Comparison of ENCODE assay signal across 10 mouse cellular contexts in the genomic region with DNA sequence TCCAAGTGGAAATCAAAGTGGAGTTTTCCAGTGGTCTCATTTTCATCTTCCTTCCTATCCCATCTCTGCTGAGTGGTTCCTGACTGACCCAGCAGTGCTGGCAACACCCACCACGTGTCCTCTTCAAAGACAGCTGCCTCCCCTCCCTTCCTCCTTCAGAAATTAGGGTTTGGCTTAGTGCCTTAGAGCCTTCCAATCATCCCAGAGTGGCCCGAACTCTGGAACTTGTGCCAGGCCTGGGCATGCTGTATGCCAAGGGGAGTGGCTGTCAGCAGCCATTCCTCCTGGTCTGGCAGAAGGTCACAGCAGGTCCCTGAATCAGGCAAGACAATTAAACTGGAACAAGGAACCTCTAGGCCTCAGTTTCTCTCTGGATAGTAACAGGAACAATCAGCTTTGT. TPM values are rescaled to one million over a fixed set of nuclear protein-coding genes. Genes with fewer than 3 reads are reported as not detected.
A peak's percentile ranks its signal among the peaks of the same experiment; 100 is the strongest.
DNase-seq lines count a peak whose midpoint lies in the region; ATAC-seq and TF ChIP-seq lines count a peak whose summit lies in the region.
"Had no signal": no experiment of that assay in that cellular context is flagged by ENCODE, and none has a peak within 500 bp of the region (broad histone marks: within the 10 kb centered on the region; RNA-seq: fewer than 3 reads in every experiment).

No protein-coding gene starts in this region.

- H3K36me3 ChIP-seq in kidney, adult 2 months (ENCODE audit: control insufficient read depth, insufficient read depth, low read length), result no peaks in the 10 kb centered on the region
- H3K36me3 ChIP-seq in kidney, embryonic 14.5 days (ENCODE audit: control insufficient read depth, insufficient read depth, low read length), result no peaks in the 10 kb centered on the region
- no peaks in the 10 kb centered on the region for H3K36me3 ChIP-seq in lung, embryonic 15.5 days
- H3K36me3 ChIP-seq: heart, embryonic 13.5 days had no signal

- no peak overlapping the region for H3K9ac ChIP-seq in kidney, embryonic 14.5 days (ENCODE audit: low read depth, low read length)
- H3K9ac ChIP-seq in lung, embryonic 15.5 days, result no peak overlapping the region
- H3K9ac ChIP-seq: heart, embryonic 13.5 days had no signal

- H3K4me3 ChIP-seq in kidney, adult 2 months (ENCODE audit: insufficient read depth, low read depth, low read length), result no peak overlapping the region
- H3K4me3 ChIP-seq in kidney, embryonic 14.5 days (ENCODE audit: low read length), result no peak overlapping the region
- no peak overlapping the region for H3K4me3 ChIP-seq in lung, embryonic 15.5 days
- no peak overlapping the region for H3K4me3 ChIP-seq in left cerebral cortex, adult 2 months
- H3K4me3 ChIP-seq: heart, embryonic 13.5 days; megakaryocyte, embryonic 14.5 days had no signal

- H3K27ac ChIP-seq in kidney, adult 2 months (ENCODE audit: insufficient read depth, low read depth, low read length), result peak overlapping the region; percentile 62; the same call in 1 of the 2 replicates
- H3K27ac ChIP-seq in kidney, embryonic 14.5 days (ENCODE audit: low read depth, low read length), result no peak overlapping the region
- peak overlapping the region; percentile 75; the same call in 1 of the 2 replicates for H3K27ac ChIP-seq in lung, embryonic 15.5 days
- no peak overlapping the region for H3K27ac ChIP-seq in left cerebral cortex, adult 2 months

- WGBS in kidney, adult 2 months, result 12% methylated on average over 2 of the region's 2 CpGs
- WGBS in kidney, embryonic 14.5 days, result 24% methylated on average over 2 of the region's 2 CpGs
- 5% methylated on average over 2 of the region's 2 CpGs for WGBS in lung, embryonic 15.5 days

- no peaks in the 10 kb centered on the region for H3K9me3 ChIP-seq in kidney, embryonic 14.5 days (ENCODE audit: control insufficient read depth, low read length)
- no peaks in the 10 kb centered on the region for H3K9me3 ChIP-seq in lung, embryonic 15.5 days
- H3K9me3 ChIP-seq: heart, embryonic 13.5 days had no signal

- peak; percentile 87 for DNase-seq in kidney, adult 2 months
- peak; percentile 68 for DNase-seq in brain, embryonic 14.5 days (ENCODE audit: low read depth)
- peak; percentile 84 to 92 for DNase-seq in cerebellum, postnatal 25 days
- no peak for DNase-seq in thymus, postnatal 0 days (ENCODE audit: low spot score)
- no peak for DNase-seq in thymus, postnatal 4 days
- no peak for DNase-seq in left cerebral cortex, adult 2 months (ENCODE audit: extremely low spot score in 1 of 2, low spot score in 2 of 2)

- H3K4me1 ChIP-seq in kidney, adult 2 months (ENCODE audit: control insufficient read depth, insufficient read depth, low read length), result no peaks in the 10 kb centered on the region
- H3K4me1 ChIP-seq in kidney, embryonic 14.5 days (ENCODE audit: control insufficient read depth, insufficient read depth, low read length), result 0 out of 2 replicates have a peak, but pooled peaks cover 5% of the 10 kb centered on the region
- H3K4me1 ChIP-seq in lung, embryonic 15.5 days, result peaks cover 21% of the 10 kb centered on the region

- H3K27me3 ChIP-seq in kidney, adult 2 months (replicated peaks; ENCODE audit: control insufficient read depth, insufficient read depth, low read length), result no peaks in the 10 kb centered on the region
- H3K27me3 ChIP-seq in kidney, embryonic 14.5 days (ENCODE audit: control insufficient read depth, insufficient read depth, low read length), result peaks cover 9% of the 10 kb centered on the region
- H3K27me3 ChIP-seq in lung, embryonic 15.5 days, result peaks cover 34% of the 10 kb centered on the region

- no peak for TF ChIP-seq CTCF in kidney, adult 2 months (conservative IDR thresholded peaks at IDR 0.05; ENCODE audit: insufficient read depth, insufficient read length, low read depth, low read length)
- TF ChIP-seq CTCF in brain, embryonic 14.5 days (IDR thresholded peaks at IDR 0.05; ENCODE audit: borderline replicate concordance, extremely low read depth, insufficient read depth, insufficient read length), result no peak
- no peak for TF ChIP-seq CTCF in left cerebral cortex, adult 2 months (IDR thresholded peaks at IDR 0.05)

- no peak for TF ChIP-seq POLR2A in kidney, adult 2 months (IDR thresholded peaks at IDR 0.05; ENCODE audit: low read depth, low read length)
- TF ChIP-seq POLR2A in brain, embryonic 14.5 days (IDR thresholded peaks at IDR 0.05; ENCODE audit: borderline replicate concordance, extremely low read depth, insufficient read depth, insufficient read length, poor library complexity, severe bottlenecking), result no peak

- no peak overlapping the region for H3K4me2 ChIP-seq in kidney, embryonic 14.5 days (replicated peaks; ENCODE audit: low read depth, low read length)
- no peak overlapping the region for H3K4me2 ChIP-seq in lung, embryonic 15.5 days
- H3K4me2 ChIP-seq: heart, embryonic 13.5 days had no signal

- no peak for ATAC-seq in kidney, embryonic 14.5 days (ENCODE audit: low FRiP score, low TSS enrichment)
- ATAC-seq in lung, embryonic 15.5 days (ENCODE audit: borderline replicate concordance, extremely low read depth, low FRiP score, low TSS enrichment), result no peak

- intact Hi-C loops in left cerebral cortex, adult 2 months (cut with DNase I), result no loop called here

RNA-seq across cellular contexts. Expression of a gene that starts 3.1 kb away (rescaled TPM):
- polyA plus RNA-seq in kidney, adult 2 months (2012; rRNA removed), result 4.3 TPM in 2 replicates
- polyA plus RNA-seq in kidney, embryonic 14.5 days (2014; fragmentation: Nextera tagmentation; extraction: Ambion mirVana), result 0.55 and 1.1 TPM in 2 replicates
- polyA plus RNA-seq in brain, embryonic 14.5 days (2012; rRNA removed), result 5.5 and 9.1 TPM in 2 replicates
- 2.5 and 2.7 TPM in 2 replicates for polyA plus RNA-seq in lung, embryonic 15.5 days (2015; fragmentation: Nextera tagmentation; extraction: Ambion mirVana)
- polyA plus RNA-seq in thymus, postnatal 0 days (2015; fragmentation: Nextera tagmentation; extraction: Ambion mirVana), result 1.4 and 2.3 TPM in 2 replicates
- total RNA-seq in left cerebral cortex, adult 2 months (2021), result 1 to 10 TPM; 3.8 to 3.9 TPM

RNA-seq across cellular contexts. Expression of a gene that starts 6.9 kb away (rescaled TPM):
- 7.2 and 13.8 TPM in 2 replicates for polyA plus RNA-seq in kidney, adult 2 months (2012; rRNA removed)
- 20.3 and 28.1 TPM in 2 replicates for polyA plus RNA-seq in kidney, embryonic 14.5 days (2014; fragmentation: Nextera tagmentation; extraction: Ambion mirVana)
- 51.0 and 92.8 TPM in 2 replicates for polyA plus RNA-seq in brain, embryonic 14.5 days (2012; rRNA removed)
- polyA plus RNA-seq in lung, embryonic 15.5 days (2015; fragmentation: Nextera tagmentation; extraction: Ambion mirVana), result 11.0 and 11.3 TPM in 2 replicates
- polyA plus RNA-seq in thymus, postnatal 0 days (2015; fragmentation: Nextera tagmentation; extraction: Ambion mirVana), result 6.9 and 10.2 TPM in 2 replicates
- 10 to 100 TPM; 71.9 to 74.1 TPM for total RNA-seq in left cerebral cortex, adult 2 months (2021)

RNA-seq across cellular contexts. Expression of a gene that starts 28.5 kb away (rescaled TPM):
- polyA plus RNA-seq in kidney, adult 2 months (2012; rRNA removed), result 0.11 and 0.14 TPM in 2 replicates
- polyA plus RNA-seq in kidney, embryonic 14.5 days (2014; fragmentation: Nextera tagmentation; extraction: Ambion mirVana), result 0.44 TPM in 1 of 2 replicates, not detected in the other
- polyA plus RNA-seq in brain, embryonic 14.5 days (2012; rRNA removed), result 0.53 and 0.55 TPM in 2 replicates
- 0.18 and 0.29 TPM in 2 replicates for polyA plus RNA-seq in lung, embryonic 15.5 days (2015; fragmentation: Nextera tagmentation; extraction: Ambion mirVana)
- polyA plus RNA-seq in thymus, postnatal 0 days (2015; fragmentation: Nextera tagmentation; extraction: Ambion mirVana), result 2.2 and 2.7 TPM in 2 replicates
- not detected for total RNA-seq in left cerebral cortex, adult 2 months (2021)

RNA-seq across cellular contexts. Expression of a gene that starts 36.7 kb away (rescaled TPM):
- polyA plus RNA-seq in kidney, adult 2 months (2012; rRNA removed), result not detected in 2 replicates
- not detected in 2 replicates for polyA plus RNA-seq in kidney, embryonic 14.5 days (2014; fragmentation: Nextera tagmentation; extraction: Ambion mirVana)
- 0.21 and 0.63 TPM in 2 replicates for polyA plus RNA-seq in brain, embryonic 14.5 days (2012; rRNA removed)
- polyA plus RNA-seq in lung, embryonic 15.5 days (2015; fragmentation: Nextera tagmentation; extraction: Ambion mirVana), result 0.32 and 0.35 TPM in 2 replicates
- 0.12 and 0.21 TPM in 2 replicates for polyA plus RNA-seq in thymus, postnatal 0 days (2015; fragmentation: Nextera tagmentation; extraction: Ambion mirVana)
- not detected for total RNA-seq in left cerebral cortex, adult 2 months (2021)
- polyA plus RNA-seq: heart, embryonic 13.5 days had no signal

RNA-seq across cellular contexts. Expression of a gene that starts 56.0 kb away (rescaled TPM):
- 0.03 TPM in 1 of 2 replicates, not detected in the other for polyA plus RNA-seq in kidney, adult 2 months (2012; rRNA removed)
- not detected in 2 replicates for polyA plus RNA-seq in kidney, embryonic 14.5 days (2014; fragmentation: Nextera tagmentation; extraction: Ambion mirVana)
- polyA plus RNA-seq in brain, embryonic 14.5 days (2012; rRNA removed), result not detected in 2 replicates
- polyA plus RNA-seq in lung, embryonic 15.5 days (2015; fragmentation: Nextera tagmentation; extraction: Ambion mirVana), result not detected in 2 replicates
- not detected in 2 replicates for polyA plus RNA-seq in thymus, postnatal 0 days (2015; fragmentation: Nextera tagmentation; extraction: Ambion mirVana)
- not detected for total RNA-seq in left cerebral cortex, adult 2 months (2021)
- polyA plus RNA-seq: heart, embryonic 13.5 days had no signal

Comparison
In these comparisons a context has a peak if more than half of its experiments do, and no peak if none do; other contexts are left out.
1. H3K27ac ChIP-seq: peak in kidney, adult 2 months (single experiment) and lung, embryonic 15.5 days (single experiment); none in kidney, embryonic 14.5 days (single experiment) and left cerebral cortex, adult 2 months (single experiment).
2. DNase-seq: peak in kidney, adult 2 months (single experiment), brain, embryonic 14.5 days (single experiment) and cerebellum, postnatal 25 days (2 of 2); none in thymus, postnatal 0 days (single experiment), thymus, postnatal 4 days (single experiment) and left cerebral cortex, adult 2 months (0 of 2).